Mouse (Mus musculus) gastrocnemius, adult 2 months (tissue): ENCODE results near the gene Agpat1. TPM values are rescaled to one million over a fixed set of nuclear protein-coding genes. Genes with fewer than 3 reads are reported as not detected.

Source experiments
- DNase-seq: peaks from one replicate; pipeline ENCODE4 v3.0.0; 2022
- H3K27ac ChIP-seq: fragments of 200-600 bp; 2 replicates; pipeline ENCODE4 v1.8.1; 2022; ENCODE audit warnings: mild to moderate bottlenecking
- H3K4me3 ChIP-seq: fragments of 200-600 bp; 2 replicates; pipeline ENCODE4 v1.8.1; 2022; ENCODE audit warnings: mild to moderate bottlenecking, moderate library complexity
- CTCF ChIP-seq: fragments of 200-600 bp; IDR thresholded peaks from 2 replicates; pipeline ENCODE4 v1.8.1; 2022; ENCODE audit warnings: antibody characterized with exemption, mild to moderate bottlenecking, moderate library complexity
- intact Hi-C: fragments of 180-260 bp; cut with DNase I; formaldehyde crosslinking; loops from one replicate; pipeline ENCODE4 v1.15.1; 2025
- long read RNA-seq, 2 experiments: library from polyadenylated mRNA; stranded (forward); transcript quantifications; one replicate each; pipeline ENCODE4 v2.0.0; 2021
- total RNA-seq, 2 experiments: library from RNA; stranded (reverse); gene quantifications; 2 replicates each; pipeline ENCODE4 v1.2.3; 2021

The Agpat1 gene
- total RNA-seq = 10 to 100 TPM; 75.6 to 75.7 TPM
- long read RNA-seq, experiment 1, partial matches to known transcripts = 2 of 7 reads
- long read RNA-seq, experiment 1, other reads (novel, unspliced or antisense) = 2 of 7 reads
- long read RNA-seq, experiment 2, transcript Agpat1-201 (7 exons, 2,190 nt) = major isoform, 7 of 16 reads
- long read RNA-seq, experiment 2, partial matches to known transcripts = 2 of 16 reads
- long read RNA-seq, experiment 2, other reads (novel, unspliced or antisense) = 7 of 16 reads

DNA sequence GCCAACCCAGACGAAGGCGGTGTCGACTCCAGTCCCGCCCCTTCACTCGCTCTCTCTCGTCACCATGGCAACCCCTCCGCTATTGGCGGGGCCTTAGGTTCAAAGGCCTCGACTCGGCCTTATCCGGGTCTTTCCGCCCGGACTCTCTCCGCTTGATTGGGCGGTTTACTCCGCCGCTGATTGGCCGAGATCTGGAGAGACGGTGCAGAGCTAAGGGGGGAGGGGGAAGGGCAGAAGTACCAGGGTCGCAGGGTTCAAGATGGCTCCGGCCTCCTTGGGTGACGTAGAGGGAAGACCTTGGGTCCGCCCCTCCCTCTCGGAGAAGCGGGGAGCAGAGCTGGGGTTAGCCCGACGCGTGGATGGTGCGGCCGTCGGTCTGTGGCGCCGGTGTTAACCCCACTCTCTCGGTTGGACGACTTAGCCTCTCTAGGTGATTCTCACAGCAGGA, at the start of gene Agpat1:
Agpat1 (plus strand) TSS at position 202 of the 448 bp plus-strand sequence.
- Histone ChIP-seq H3K27ac (peak within 1 kb of the TSS; percentile 96), H3K4me3 (peak within 1 kb of the TSS; percentile 99)
- intact Hi-C loops = loop anchor here (2.0 kb wide), 1 partner anchor 23 kb away; no protein-coding TSS in a partner anchor
- TF ChIP-seq CTCF = no peak
- peak; percentile 99 for DNase-seq

DNA sequence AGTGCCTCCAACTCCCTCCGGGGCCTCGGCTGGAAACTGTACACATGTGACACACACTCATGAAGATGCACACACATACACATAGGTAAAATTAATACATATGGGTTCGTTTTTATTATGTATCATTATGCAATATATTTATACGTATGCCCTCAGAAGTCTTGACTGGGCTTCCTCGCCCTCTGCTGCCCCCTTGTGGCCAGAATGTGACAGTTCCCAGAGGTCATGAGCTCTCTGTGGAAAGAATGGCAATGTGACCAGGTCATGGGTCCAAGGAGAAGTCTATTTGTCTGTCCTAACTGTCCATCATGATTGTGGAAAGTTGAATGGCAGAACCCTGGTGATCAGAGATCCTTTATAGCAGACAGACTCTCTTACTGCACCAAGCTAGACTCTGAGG, 48.6 kb upstream of the Agpat1 start:
- peak; percentile 80 for DNase-seq
- Histone ChIP-seq H3K4me3 (no peak overlapping the region), H3K27ac (no peak overlapping the region)
- intact Hi-C loops = loop anchor here (10.0 kb wide), 1 partner anchor 111 kb away; no protein-coding TSS in a partner anchor
- TF ChIP-seq CTCF = peak; percentile 94

DNA sequence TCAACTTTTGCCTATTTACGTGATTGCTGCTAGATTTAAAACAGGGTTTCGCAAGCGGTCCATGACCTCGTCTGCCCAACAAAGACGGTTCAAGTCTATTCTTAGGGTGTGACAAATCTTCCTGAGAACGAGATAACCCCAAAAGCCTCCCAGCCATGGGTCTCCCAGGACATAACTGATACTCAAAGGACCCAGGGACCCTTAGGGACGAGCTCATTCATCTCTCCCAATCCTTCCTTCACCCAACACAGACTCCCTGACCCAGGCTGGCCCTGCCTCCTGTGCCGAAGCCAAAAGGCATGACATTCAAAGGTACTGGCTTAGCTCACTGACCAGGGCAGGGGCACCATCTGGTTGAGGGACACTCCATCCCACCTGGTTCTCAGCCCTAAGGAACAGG, 47.7 kb upstream of the Agpat1 start:
- no peak for TF ChIP-seq CTCF
- no peak overlapping the region for H3K4me3 ChIP-seq
- intact Hi-C loops = loop anchor here (10.0 kb wide), 1 partner anchor 112 kb away; no protein-coding TSS in a partner anchor
- no peak for DNase-seq
- no peak overlapping the region for H3K27ac ChIP-seq

DNA sequence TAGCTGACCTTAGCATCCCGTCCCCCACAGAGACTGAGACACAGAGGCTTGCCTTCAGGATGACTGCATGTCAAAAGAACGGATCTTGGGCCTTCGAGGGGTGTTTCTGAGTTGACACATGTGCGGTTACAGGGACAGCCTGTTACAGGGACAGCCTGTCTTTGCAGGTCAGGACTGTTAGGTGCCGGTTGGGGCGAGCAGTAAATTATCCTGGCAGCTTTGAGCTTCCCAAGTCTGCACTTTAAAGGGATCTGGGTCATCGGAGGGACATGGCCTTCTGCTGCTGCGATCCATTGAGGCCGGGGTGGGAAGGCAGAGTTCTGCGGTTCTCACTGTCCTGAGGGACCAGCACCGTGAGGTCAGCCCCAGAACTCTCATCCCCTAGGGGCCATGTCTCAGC, 46.7 kb upstream of the Agpat1 start:
- no peak for DNase-seq
- no peak overlapping the region for H3K4me3 ChIP-seq
- no peak for TF ChIP-seq CTCF
- H3K27ac ChIP-seq = peak overlapping the region; percentile 35
- intact Hi-C loops = loop anchor here (10.0 kb wide), 1 partner anchor 113 kb away; no protein-coding TSS in a partner anchor

DNA sequence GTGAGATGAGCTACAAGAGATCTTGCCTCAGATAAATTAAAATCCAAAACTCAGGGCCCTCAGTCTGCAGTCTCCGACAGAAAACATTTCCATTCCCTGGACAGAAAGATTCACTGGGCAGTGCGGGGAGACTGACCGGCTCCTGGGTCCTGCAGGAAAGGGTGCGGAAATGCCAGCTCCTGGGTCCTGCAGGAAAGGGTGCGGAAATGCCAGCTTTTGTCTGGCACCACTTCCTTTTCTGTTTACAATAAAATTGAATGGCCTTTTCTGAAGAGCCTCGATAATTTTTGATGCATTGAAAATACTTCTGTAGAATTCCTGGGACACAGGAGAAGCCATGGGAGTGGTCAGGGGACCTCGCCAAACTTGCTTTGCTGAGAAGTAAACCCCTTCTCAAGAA, 44.9 kb upstream of the Agpat1 start:
- TF ChIP-seq CTCF = no peak
- intact Hi-C loops = loop anchor here (10.0 kb wide), 1 partner anchor 114 kb away; no protein-coding TSS in a partner anchor
- Histone ChIP-seq H3K27ac (0 out of 2 replicates have a peak overlapping the region, but pooled peaks have one; percentile 28), H3K4me3 (no peak overlapping the region)
- no peak for DNase-seq

DNA sequence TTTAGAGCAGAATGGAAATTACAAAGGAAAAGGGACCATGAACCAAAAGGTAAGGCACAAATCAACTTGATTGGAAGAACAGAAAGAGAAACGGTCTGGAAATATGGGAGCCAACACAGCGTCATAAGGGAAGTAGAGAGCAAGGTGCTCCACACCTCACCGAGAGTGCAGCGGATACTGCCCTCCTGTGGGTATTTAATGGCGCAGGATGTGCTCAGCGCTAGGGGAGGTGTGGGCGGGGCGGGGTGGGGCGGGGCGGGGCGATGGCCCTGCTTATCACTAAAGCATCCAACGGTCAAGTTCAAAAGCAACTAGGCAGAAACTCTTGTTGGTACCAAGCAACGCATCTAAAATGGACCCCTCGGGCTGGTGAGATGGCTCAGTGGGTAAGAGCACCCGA, 44.2 kb upstream of the Agpat1 start:
- no peak for DNase-seq
- Histone ChIP-seq H3K27ac (peak overlapping the region; percentile 12; the same call in 1 of the 2 replicates), H3K4me3 (no peak overlapping the region)
- intact Hi-C loops = loop anchor here (10.0 kb wide), 1 partner anchor 115 kb away; no protein-coding TSS in a partner anchor
- no peak for TF ChIP-seq CTCF

DNA sequence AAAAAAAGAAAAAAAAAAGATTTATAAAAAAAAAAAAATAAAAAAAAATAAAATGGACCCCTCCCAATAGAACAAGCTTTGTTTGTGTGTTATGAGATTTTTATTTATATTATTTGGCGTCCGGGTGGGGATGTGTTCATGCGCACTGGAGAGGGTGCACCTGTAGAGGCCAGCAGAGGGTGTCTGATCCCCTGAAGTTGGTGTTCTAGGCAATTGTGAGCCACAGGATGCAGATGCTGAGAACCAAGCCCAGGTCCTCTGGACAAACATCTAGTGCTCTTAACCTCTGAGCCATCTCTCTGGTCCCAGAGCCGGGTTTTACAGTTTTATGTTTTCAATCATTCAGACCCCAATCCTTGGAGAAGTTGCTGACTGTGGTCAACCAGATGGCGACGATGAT, 43.6 kb upstream of the Agpat1 start:
- no peak overlapping the region for H3K27ac ChIP-seq
- intact Hi-C loops = no loop called here
- DNase-seq = no peak

DNA sequence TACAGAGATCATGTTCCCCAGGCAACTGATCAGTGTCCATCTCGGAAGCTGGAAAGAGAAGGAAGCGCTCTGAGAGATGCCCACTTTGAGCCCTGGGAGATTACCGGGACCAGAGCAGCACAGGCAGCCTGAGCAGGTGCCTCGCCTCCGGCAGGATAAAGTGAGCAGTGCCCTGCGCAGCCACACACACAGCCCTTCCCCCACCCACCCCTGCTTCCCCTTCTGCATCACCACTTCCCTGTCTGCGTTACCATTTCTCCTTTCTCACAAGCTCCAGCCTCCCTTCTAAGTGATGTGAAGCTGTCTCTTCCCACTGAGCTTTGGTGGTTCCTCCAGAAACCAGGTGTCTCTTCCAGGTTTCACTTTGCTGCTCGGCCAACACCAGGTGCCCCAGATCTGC, 42.9 kb upstream of the Agpat1 start:
- intact Hi-C loops = no loop called here
- Histone ChIP-seq H3K27ac (peak overlapping the region; percentile 43), H3K4me3 (0 out of 2 replicates have a peak overlapping the region, but pooled peaks have one; percentile 13)
- no peak for DNase-seq
- TF ChIP-seq CTCF = no peak

More for the DNA sequence above, 43.6 kb upstream of the Agpat1 start:
- H3K4me3 ChIP-seq = no peak overlapping the region
- no peak for TF ChIP-seq CTCF

DNA sequence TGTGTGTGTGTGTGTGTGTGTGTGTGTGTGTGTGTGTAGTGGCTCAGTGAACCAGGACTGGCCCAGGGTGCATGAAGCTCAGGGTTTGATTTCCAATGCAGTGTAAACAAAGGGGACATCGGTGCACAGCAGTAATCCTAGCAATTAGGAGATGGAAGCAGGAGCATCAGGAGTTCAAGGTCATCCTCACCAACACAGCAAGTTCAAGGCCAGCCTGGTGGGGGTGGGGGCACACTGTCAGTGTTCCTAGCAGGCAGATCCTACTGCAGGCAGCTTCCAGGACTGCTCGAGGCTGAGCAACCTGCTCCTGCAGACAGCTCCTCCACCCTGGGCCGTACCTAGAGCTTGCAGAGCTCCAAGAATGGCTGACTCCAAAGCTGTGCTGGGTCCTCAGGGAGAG, 41.5 kb upstream of the Agpat1 start:
- no peak for TF ChIP-seq CTCF
- H3K4me3 ChIP-seq = no peak overlapping the region
- intact Hi-C loops = no loop called here
- peak overlapping the region; percentile 90 for H3K27ac ChIP-seq
- no peak for DNase-seq

DNA sequence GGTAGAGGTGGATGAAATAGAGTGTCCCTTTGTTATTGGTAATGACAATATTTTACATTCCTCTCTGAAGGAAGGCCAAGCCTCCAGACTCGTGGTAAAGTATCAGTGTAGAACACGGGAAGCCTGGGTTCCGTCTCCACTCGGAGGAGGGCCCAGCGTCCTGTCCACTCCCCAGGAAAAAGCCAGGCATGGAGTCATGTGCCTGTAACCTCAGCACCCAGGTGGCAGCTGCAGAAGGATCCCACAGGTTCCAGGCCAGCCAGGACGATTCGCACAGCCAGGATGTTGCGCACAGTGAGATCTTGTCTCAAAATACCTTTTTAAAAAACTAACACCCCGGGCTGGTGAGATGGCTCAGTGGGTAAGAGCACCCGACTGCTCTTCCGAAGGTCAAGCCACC, 40.7 kb upstream of the Agpat1 start:
- DNase-seq = no peak
- Histone ChIP-seq H3K27ac (peak overlapping the region; percentile 90), H3K4me3 (no peak overlapping the region)
- no peak for TF ChIP-seq CTCF
- intact Hi-C loops = no loop called here

DNA sequence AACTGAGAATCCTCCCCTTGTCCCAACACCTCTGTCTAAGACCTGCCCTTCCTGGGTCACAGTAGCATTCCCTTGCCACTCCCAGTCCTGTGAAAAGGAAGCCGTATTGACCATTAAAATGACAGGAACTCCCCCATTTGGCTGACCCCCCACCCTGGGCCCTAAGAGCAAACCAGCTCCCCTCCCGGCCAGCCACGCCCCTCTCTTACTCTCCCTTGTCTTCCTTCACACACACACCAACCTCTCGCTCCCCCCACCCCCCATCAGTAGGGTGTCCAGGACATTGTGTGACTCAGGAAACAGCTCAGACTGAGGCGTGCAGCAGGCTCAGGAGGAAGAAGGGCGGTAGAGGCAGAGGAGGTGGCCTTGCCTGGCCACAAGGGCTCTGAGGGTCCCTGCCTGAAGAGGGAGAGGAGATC, 40.0 kb upstream of the Agpat1 start, which contains the start of gene Notch4:
Notch4 (plus strand) TSS at position 266 of the 419 bp plus-strand sequence.
- TF ChIP-seq CTCF = 0 out of 2 replicates have a peak, but pooled peaks have one; percentile 3
- Histone ChIP-seq H3K4me3 (peak within 1 kb of the TSS; percentile 71), H3K27ac (peak within 1 kb of the TSS; percentile 90)
- peak; percentile 51 for DNase-seq
- intact Hi-C loops = no loop called here

DNA sequence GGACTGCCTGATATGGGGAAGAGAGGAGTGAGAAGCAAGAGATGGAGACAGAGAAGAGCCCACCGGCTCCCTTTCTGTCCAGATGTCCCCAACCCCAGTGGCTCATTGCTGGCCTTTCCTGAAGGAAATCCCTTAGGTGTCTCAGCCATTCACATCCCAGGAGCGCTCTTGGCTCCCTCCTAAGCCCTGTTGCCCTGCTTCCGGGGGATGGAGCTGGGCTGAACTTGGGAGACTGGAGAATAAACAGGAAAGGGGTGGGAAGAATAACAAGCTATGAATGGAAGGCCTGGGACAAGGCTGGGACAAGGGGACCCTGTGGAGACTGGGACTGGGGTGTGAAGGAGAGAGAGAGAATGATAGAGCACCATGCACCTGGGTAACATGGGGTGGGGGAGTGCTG, 39.3 kb upstream of the Agpat1 start:
- intact Hi-C loops = no loop called here
- peak overlapping the region; percentile 71 for H3K4me3 ChIP-seq
- DNase-seq = peak; percentile 47

DNA sequence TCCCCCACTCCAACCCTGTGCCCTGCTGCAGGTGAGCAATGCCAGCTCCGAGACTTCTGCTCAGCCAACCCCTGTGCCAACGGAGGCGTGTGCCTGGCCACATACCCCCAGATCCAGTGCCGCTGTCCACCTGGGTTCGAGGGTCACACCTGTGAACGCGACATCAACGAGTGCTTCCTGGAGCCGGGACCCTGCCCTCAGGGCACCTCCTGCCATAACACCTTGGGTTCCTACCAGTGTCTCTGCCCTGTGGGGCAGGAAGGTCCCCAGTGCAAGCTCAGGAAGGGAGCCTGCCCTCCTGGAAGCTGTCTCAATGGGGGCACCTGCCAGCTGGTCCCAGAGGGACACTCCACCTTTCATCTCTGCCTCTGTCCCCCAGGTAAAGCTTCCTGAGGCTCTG, 36.8 kb upstream of the Agpat1 start:
- DNase-seq = no peak
- Histone ChIP-seq H3K4me3 (no peak overlapping the region), H3K27ac (no peak overlapping the region)
- intact Hi-C loops = no loop called here
- no peak for TF ChIP-seq CTCF

More for the DNA sequence above, 39.3 kb upstream of the Agpat1 start:
- H3K27ac ChIP-seq = peak overlapping the region; percentile 90
- no peak for TF ChIP-seq CTCF

DNA sequence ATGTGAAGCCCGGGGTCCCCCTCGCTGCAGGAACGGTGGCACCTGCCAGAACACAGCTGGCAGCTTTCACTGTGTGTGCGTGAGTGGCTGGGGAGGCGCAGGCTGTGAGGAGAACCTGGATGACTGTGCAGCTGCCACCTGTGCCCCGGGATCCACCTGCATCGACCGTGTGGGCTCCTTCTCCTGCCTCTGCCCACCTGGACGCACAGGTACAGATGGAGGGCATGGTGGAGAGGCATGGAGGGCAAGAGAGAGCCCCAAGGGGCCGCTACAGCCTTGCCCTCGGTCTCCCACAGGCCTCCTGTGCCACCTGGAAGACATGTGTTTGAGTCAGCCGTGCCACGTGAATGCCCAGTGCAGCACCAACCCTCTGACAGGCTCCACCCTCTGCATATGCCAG, 35.6 kb upstream of the Agpat1 start:
- TF ChIP-seq CTCF = no peak
- DNase-seq = no peak
- no peak overlapping the region for H3K4me3 ChIP-seq
- intact Hi-C loops = no loop called here
- H3K27ac ChIP-seq = no peak overlapping the region
